Mouse (Mus musculus) hindlimb bud, embryonic 11.5 days (tissue): ENCODE measurements at regions not wholly inside any gene's neighbourhood (a gene's known extent, or its start where the extent isn't known, plus 50 kb on each side); places are given as distances from the start of the nearest gene placed in this dataset.

ENCODE experiments used
- DNase-seq: peaks from one replicate; pipeline ENCODE4 v3.0.0-alpha.2; 2012; ENCODE audit warnings: low read depth, low spot score; ENCODE audit errors: extremely low spot score

- no peak for DNase-seq
Measured at GRCm38 (mm10) chr5:79679051-79679450, 1340.9 kb upstream of the Adgrl3 start.

GRCm38 (mm10) chr5:79680321-79680720, 1339.6 kb upstream of the Adgrl3 start:
- no peak for DNase-seq

GRCm38 (mm10) chr5:79706631-79707030, 1313.3 kb upstream of the Adgrl3 start:
- no peak for DNase-seq

GRCm38 (mm10) chr5:79734885-79735284, 1285.1 kb upstream of the Adgrl3 start:
- DNase-seq = no peak

- no peak for DNase-seq
Measured at GRCm38 (mm10) chr5:79784391-79784790, 1235.5 kb upstream of the Adgrl3 start.

GRCm38 (mm10) chr5:79826531-79826930, 1193.4 kb upstream of the Adgrl3 start:
- no peak for DNase-seq

- no peak for DNase-seq
Measured at GRCm38 (mm10) chr5:79846456-79846855, 1173.5 kb upstream of the Adgrl3 start.

GRCm38 (mm10) chr5:79855866-79856265, 1164.1 kb upstream of the Adgrl3 start:
- DNase-seq = no peak

GRCm38 (mm10) chr5:79900713-79901112, 1119.2 kb upstream of the Adgrl3 start:
- DNase-seq = no peak

- DNase-seq = peak; percentile 24
Measured at GRCm38 (mm10) chr5:79905341-79905740, 1114.6 kb upstream of the Adgrl3 start.
